Mouse (Mus musculus): Measurements from ENCODE around the gene Dnah7c.
"Not testable (repeated sequence)": the region's sequence is repeated elsewhere in the genome, so short reads cannot be mapped to it uniquely, and the experiment has no call there.

DNA sequence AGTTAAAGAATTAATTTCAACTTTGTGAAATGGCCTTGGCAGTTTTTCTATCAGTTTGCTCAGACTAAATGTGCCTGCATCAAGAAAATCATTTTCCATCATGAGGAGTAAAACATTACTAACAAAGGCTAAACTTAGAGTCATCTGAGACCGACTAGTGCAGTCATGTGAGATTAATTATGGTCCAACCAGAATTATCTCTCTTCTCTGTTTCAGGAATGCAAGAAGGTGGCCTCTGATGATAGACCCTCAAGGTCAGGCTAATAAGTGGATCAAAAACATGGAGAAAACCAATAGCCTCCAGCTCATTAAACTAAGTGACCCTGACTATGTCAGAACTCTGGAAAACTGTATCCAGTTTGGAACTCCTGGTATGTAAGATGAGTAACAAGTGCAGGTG, 299.4 kb downstream of the Dnah7c start:
- TF ChIP-seq CTCF (IDR thresholded peaks at IDR 0.05; ENCODE audit: insufficient read depth, low read length); POLR2A (IDR thresholded peaks at IDR 0.05; ENCODE audit: borderline replicate concordance, extremely low read depth, low read depth, low read length): not testable (repeated sequence)
